Mouse (Mus musculus) c-Kit-positive CD71-positive TER-119-positive erythroid progenitor cells, embryonic 14.5 days (primary cell): Measurements from ENCODE around the gene Pml.
"Not testable (repeated sequence)": the region's sequence is repeated elsewhere in the genome, so short reads cannot be mapped to it uniquely, and the experiment has no call there.

ENCODE experiments used
- DNase-seq: peaks from one replicate; pipeline ENCODE4 v3.0.0-alpha.2; 2013; ENCODE audit warnings: low spot score

Gene Pml

DNA sequence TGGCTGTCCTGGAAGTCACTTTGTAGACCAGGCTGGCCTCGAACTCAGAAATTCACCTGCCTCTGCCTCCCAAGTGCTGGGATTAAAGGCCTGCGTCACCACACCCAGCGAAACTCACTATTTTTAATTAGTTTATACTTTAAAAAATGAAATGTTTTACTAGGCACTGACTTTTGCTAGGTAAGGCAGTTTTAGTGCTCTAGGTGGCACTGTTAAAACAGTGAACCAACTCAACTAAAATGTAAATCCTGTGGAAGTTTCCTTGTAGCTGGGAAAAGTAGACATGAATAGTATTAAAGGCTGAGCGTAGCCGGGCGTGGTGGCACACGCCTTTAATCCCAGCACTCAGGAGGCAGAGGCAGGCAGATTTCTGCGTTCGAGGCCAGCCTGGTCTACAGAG is 22.0 kb upstream of the Pml start:
- DNase-seq: not testable (repeated sequence)

DNA sequence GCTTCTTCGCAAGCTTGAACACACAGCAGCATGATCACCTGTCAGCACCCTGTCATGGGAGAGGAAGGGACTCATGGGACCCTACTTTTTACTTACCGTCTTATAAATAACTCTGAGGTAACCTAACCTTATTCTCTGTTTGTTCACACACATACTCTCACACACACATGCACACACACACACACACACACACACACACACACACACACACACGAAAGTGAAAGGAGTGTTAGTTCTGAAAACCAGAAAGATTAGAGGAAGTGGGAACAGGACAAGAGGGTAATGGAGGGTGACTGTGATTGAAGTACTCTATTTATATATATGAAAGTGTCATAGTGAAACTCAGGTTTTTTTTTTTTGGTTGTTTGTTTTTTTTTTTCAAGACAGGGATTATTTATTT is 21.5 kb upstream of the Pml start:
- no peak for DNase-seq

DNA sequence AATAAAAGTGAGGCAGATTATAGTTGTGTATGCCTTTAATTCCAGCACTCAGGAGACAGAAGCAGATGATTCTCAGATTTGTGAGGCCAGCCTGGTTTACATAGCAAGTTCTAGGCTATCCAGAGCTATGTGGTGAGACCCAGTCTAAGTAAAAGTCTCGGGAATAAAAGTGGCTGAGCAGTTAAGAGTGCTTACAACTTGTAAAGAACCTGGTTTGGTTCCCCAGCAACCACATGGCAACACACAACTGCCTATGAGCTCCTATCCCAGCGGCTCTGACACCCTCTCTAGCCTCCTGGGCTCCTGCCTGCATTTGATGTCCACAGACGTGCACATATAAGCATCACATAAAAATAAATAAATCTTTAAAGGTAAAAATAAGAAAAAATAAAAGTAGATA is 20.5 kb upstream of the Pml start:
- no peak for DNase-seq

DNA sequence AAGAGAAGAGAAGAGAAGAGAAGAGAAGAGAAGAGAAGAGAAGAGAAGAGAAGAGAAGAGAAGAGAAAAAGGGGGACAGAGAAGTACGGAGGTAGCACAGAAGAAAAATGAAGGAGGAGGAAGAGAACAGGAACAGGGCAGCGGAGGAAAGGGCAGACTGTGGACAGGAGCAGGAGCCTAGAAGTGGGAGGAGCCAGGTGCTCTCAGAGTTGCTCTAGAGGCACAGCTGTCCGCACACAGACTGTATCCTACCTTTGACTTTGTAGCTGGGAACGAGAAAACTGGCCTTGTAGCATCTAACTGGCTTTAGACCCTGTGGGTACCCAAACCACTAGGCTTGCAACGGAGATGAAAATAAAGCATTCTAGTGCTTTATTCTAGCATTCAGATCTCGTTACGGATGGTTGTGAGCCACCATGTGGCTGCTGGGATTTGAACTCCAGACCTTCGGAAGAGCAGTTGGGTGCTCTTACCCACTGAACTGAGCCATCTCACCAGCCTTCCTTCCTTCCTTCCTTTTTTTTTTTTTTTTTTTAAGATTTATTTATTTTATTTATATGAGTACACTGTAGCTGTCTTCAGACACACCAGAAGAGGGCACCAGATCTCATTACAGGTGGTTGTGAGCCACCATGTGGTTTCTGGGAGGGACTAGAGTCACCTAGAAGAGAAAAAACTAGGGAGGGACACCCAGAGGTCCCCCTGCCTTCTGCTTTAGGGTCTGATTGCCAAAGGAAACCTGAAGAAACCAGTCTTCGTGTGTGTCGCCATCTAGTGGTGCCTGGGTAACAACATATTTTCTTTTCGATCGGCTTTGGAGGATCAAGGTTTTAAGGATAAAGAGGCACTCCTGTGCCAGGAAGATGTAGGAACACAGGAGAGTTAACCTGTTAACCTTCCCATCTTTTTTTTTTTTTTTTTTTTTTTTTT is 19.1 kb upstream of the Pml start:
- peak; percentile 74 for DNase-seq

DNA sequence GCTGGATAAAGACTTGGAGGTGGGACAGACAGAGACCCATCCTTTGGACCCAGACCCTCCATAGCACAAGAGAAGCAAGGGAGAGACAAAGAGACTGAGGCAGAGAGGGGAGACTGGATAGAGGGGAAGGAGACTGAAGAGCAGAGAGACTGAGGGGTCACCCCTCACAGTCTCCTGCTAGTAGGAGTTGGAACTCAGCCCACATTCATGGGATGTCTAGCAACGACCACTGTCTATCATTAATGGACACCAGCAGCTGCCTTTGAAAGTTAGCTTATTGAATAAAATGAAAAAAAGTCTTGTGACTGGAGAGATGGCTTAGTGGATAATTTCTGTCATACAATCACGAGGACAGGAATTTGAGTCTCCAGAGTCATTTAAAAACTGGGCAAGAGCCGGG is 17.5 kb upstream of the Pml start:
- DNase-seq: no peak

DNA sequence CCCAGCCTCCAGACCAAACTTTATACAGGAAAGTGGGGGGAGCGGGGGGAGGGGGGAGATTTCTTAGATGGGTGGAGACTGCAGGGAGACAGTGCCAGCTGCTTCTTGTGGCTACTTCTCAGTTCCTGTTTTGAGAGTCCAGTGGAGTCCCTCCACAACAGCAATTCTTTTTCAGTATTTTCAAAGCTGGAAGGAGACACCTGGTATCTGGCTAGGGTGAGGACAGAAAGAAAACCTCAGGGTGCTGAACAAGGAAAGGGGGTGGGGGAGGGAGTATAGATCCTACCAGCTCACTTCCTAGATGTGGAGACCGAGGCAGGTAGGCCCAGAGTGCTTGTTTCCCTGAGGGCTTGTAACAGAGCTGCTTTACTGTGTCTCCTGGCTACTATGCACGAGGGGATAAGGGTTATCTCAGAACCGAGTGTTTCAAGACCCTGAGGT is 17.0 kb upstream of the Pml start:
- no peak for DNase-seq

DNA sequence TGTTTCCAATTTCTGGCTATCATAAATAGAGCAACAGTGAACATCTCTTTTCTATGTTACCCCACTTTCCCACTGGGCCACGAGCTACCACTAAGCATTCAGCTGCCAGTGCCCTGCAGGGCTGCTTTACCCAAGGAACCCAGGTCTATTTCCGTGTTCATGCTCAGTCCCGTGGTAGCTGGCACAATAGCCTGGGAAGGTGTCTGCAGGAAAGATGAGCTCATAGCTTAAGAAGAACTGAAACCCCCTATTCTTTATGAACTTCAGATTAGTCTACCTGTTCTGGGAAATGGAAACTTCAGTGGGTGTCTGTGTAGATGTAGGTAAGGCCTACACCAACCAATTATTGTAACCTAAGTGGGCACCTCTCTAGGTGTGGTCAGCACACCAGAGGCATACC is 15.8 kb upstream of the Pml start:
- no peak for DNase-seq

DNA sequence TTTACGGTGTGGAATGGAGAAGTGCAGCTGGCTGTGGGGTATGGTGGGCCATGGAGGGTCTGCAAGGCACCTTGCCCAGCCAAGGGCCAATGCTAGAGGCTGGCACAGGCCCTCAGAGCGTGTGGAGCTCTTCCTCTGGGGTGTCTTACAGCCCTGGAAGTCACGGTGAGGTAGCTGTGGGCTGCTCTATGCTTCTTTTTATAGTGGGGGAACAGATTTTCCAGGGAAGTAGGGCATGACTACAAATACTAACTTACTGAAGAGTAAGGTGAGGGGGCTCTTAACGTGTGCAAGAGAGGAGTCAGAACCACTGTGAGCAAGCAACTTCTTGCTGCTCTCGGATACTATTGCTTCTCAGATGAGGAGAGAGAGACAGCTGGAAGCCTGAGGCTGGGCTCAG is 12.9 kb upstream of the Pml start:
- DNase-seq: no peak

DNA sequence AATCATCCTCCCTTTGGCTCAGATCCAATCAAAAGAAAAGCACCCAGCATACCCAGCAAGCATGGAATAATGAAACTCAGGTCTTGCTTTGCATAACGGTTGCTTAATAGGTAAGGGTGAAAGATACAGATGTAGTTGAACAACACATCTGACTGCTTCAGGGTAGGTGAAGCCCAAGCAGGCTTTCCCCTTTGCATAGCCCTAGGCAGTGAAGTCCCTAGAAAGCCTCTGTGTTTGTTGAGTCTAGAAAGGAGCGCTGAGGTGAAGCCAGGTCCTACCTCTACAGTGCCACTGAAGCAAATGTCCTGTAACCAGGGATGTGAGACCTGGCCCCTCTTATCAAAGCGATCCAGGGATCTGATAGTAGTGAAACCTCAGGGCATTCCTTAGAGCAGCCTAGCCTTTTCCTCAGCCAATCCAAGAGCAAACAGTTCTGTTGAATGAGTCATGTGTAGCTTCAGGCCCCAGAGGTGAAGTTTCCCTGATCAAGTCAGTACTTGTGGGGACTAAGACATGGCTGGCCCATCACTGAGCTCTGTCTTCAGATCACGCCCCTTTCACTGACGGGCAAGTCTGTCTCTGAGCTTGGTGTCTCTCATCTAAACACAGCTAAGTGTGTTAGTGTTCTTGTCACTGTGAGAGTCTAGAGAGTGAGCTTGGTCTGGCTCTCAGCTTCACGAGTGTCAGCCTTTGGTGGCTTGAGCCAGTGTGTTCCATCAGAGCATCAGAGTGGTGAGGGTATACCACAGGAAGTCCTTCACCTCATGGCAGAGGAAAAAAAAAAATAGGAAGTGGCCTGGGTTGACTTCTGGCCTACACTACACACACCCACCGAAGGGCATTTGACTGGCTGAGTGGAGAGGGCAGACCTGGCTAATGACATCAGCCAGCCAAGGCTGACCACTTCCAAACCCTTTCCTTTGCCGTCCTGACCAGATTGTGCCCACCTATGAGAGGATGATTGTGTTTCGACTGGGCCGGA is 6.4 kb upstream of the Pml start:
- no peak for DNase-seq

DNA sequence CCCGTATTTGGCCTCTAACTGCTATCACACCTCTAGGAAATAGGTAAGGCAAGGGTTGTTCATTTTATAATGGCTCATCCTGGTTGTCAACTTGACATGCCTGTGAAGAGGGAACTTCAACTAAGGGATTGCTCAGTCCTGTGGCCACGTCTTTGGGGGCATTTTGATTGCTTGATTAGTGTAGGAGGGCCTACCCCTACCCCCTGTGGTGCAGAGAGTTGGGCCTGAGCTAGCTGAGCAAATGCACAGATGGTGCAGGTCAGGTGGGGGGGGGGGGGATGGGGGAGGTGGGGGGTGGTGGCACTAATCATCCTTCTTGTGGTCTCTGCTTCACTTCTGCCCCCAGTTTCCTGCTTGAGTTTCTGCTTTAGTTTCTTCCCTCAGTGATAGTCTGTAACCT is 5.5 kb upstream of the Pml start:
- DNase-seq: no peak

DNA sequence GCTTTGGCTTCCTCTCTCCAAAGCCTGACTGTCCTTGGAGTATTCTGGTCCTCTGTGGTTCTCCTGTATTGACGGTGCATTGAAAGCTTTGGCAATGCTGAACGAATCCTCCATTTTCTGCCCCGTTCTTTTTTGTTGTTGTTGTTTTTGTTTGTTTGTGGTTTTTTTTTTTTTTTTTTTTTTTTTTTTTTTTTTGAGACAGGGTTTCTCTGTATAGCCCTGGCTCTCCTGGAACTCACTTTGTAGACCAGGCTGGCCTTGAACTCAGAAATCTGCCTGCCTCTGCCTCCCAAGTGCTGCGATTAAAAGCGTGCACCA is 4.2 kb upstream of the Pml start:
- not testable (repeated sequence) for DNase-seq

DNA sequence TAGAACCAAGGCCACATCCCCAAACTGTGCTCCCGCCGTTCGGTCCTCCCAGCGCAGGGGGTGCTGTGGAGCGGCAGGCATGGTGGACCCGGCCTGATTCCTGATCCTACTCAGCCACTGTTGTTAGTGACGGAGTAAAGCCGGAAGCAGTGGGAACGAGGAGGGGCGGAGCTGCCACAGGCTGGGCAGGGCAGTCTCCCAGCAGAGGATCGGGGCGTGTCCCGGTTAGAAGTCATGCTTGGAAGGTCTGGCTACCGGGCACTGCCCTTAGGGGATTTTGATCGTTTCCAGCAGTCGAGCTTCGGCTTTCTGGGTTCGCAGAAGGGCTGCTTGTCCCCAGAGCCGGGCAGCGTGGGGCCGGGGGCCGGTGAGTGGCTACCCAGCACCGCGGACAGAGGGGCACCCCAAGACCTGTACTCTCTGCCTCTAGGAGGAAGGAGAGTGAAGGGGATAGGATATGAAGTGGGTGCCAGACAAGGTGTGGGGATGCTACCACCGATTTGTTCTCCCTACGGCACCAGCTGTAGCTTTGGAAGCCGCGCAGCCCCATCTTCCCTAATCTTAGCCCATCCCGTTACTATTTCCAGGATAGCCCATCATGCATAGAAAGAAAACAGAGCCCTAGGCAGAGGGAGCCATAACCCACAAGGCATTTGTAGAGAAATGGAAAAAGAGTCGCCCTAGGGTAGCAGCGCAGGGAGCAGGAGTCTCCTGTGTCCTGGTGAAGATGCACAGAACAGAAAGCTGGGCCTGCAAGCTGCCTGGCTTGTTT is 3.6 kb upstream of the Pml start, which contains the start of gene Stoml1:
Stoml1 (plus strand) TSS at position 132 of the 772 bp plus-strand sequence.
- DNase-seq: peak; percentile 92

DNA sequence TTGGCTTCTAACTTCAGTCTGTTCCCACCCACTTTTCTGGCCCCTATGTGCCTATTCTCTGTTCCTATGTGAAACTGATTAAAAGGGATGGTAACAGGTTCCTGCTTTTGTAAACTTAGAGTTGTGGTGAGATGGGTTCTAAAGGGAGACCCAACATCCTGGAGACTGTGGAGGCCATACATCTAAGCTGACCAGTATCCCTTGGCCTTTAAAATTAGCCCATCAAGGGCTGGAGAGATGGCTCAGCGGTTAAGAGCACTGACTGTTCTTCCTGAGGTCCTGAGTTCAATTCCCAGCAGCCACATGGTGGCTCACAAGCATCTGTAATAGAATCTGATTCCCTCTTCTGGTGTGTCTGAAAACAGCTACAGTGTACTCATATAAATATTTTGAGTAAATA is 1.1 kb upstream of the Pml start:
- DNase-seq: not testable (repeated sequence)

DNA sequence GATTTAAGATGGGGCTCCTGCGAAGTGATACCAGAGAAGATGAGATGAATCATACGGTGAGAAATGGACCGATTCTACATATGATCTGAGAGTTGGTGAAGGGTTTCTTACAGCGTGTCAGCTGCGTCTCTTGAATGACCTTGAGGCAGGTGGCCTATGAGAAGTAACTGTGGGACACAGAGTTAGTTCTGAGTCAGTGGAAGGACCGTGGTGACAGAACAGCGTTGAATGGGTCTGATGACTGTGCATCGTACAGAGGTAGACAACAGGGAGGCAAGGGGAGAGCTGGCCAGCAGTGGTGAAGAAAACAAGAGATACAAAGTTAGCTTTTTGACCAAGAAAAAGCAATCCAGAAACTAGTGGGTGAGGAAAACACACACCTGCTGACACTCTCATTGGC is 736 bp upstream of the Pml start:
- no peak for DNase-seq

DNA sequence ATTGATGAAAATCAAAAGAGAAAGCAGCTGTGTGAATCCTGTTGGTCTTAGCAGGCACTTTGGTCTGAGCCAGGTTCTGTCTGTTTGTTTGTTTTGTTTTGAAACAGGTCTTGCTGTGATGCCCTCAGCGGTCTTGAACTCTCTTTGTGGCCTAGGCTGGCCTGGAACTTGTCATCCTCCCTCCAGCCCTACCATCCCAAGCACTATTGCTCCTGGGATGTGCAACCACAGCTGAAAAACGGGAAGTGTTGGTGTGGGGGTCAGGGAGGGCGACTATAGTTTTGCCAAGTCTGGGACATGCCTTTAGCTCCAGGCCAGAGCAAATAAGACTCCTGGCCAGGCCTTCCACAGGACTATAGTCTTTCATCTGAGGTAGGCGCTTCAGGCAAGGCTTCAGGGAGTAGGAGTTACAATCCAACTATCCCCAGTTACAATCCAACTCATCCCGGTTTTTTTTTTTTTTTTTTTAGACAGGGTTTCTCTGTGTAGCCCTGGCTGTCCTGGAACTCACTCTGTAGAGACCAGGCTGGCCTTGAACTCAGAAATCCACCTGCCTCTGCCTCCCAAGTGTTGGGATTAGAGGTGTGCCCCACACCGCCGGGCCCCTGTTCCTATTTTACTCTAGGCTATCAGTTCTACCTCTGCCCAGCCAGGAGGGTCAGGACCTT is 706 bp downstream of the Pml start:
- peak; percentile 31 for DNase-seq

DNA sequence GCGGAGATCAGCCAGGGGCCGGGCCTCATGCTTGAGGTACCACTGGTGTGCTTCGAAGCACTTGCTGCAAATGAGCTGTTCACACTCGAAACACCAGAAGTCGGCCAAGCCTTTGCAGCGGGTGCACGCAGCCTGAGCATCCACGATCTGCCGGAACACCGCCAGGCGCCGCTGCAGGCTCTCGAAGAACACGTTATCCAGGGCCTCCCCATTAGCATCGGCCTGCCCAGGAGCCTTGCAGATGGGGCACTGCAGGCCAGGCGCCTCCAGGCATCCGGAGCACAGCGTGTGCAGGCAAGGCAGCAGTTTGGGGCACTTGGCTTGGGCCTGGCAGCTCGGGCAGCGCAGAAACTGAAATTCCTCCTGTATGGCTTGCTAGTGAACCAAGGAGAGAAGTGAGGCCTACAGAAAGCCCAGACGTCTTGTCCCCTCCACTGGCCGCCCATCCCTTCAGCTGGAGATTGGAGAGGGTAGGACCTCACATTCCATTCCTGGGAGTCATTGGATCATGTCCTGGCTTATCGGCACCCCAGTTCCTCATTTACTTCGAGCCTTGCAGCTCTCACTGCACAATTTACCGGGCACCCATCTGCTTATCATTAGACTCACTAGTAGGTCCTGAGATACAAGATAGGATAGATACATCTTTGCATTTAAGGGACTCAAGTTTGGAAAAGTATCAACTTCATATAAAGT is 2.4 kb downstream of the Pml start:
- peak; percentile 83 for DNase-seq

DNA sequence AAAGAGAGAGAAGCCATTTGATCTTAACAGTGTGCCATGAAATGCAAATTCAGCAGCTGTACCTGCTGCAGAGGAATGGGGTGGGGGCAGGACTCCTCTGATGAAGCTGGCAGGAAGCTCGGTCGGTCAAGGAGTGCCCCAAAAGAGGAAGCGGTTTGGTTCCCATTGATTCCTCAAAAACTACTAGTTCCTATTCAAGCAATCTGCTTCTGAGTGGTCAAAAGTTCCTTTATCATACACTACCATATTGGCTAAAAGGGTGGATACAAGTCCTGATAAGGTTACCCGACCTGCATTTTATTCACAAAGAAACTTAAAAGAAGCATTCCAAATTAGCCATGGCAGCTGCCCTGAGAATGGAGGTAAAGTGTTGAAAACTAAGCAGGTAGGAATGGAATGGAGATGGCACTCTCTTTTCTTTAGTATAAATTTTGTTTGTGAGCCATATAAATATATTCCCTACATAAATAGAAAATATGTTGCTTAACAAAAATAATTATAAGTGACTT is 3.4 kb downstream of the Pml start:
- DNase-seq: peak; percentile 77

DNA sequence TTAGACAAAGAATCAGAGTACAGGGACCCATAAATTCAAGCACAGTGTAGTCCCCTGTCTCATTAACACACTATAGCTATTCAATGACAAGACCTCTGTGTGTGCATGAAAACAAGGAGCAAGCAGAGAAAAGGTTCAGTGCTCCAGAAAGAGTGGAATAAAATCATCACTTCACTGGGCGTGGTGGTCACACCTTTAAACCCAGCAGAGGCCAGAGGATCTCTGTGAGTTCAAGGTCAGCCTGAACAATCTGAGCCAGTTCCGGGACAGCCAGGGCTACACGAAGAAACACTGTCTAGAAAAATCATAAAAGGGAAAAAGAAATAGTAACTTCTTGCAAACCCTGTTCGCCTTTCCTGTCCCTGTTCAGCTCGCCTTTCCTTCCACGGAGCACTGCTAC is 5.9 kb downstream of the Pml start:
- DNase-seq: no peak

DNA sequence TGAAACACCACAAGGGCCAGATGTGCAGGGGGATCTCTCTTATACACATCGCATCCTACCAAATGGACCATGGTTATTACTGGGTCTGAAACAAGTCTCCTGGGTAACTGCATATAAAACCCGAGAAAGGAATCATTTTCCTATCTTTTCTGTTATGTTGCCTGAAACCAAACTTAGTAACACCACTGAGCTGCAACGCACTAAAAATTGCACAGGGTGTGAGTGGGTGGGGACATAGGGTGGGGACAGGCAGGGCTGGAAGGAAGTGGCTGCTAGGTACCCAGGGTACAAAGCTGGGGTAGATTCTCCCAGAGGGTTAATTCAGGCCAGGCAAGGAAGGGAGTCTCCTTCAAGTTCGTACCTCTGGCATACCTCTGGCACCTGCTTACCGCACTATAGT is 6.9 kb downstream of the Pml start:
- DNase-seq: no peak

DNA sequence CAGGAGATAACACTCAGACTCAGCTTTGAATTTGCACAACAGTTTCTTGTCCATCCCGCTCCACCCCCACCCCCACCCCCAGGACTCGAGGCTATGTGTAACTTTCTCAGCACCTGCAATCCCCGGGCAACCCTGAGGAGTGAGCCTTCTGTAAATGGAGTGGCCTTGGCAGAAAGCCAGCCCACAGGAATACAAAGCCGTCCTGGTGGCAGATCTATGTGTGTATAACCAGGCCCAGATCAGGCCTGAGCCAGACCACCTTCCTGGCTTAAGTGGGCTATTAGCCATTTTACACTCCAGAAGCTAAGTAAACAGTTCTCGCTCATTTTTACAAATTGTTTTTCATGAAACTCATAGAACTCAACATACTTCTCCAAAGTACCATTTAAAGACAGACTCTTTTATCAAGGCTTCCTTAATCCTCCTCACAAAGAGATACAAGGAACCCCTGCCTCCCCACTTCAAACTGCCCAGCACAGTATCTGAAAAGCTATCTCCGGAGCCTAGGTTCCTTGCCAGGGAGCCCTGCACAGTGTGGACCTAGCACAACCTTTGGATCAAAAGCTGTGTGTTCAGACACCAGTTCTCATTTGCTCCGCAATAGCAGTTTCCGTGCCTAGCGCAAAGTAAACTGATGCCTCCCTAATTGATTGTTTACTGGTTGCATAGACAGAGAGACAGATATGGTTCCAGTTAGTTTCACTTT is 7.7 kb downstream of the Pml start:
- no peak for DNase-seq
